Mouse (Mus musculus) gastrocnemius, adult 18-20 months (tissue): ENCODE data around the gene Tmem104. TPM values are rescaled to one million over a fixed set of nuclear protein-coding genes. Genes with fewer than 3 reads are reported as not detected.

Source experiments
- DNase-seq: peaks from one replicate; pipeline ENCODE4 v3.0.0; 2021; ENCODE audit warnings: low spot score
- microRNA-seq: library from miRNA; unstranded; fragments of <30 nt; microRNA quantifications from one replicate; pipeline ENCODE4 v1.2.0, GENCODE M21; 2021
- total RNA-seq, 2 experiments: library from RNA; stranded (reverse); gene quantifications; 2 replicates each; pipeline ENCODE4 v1.2.3; 2021

Gene Tmem104
- total RNA-seq, 2 experiments from 2014 or later: 7.5 to 7.9 TPM

DNA sequence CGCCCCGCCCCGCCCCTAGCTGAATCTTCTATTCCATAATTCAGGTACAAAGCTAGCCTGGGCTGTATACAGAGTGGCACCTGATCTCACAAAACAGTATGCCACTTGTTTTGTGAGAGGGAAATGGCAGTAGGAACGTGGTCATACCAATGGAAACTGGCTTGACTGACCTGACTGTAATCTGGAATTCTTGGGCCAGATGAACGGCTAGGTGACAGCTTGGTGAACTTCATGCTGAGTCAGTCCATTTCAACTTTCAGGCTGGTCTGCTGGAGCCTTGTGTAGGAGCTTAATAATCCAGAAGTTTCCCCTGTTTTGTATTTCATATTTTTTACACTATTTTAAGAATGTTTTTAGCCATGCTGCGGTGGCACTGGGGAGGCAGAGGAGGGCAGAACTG, 90.9 kb downstream of the Tmem104 start:
- no peak for DNase-seq

DNA sequence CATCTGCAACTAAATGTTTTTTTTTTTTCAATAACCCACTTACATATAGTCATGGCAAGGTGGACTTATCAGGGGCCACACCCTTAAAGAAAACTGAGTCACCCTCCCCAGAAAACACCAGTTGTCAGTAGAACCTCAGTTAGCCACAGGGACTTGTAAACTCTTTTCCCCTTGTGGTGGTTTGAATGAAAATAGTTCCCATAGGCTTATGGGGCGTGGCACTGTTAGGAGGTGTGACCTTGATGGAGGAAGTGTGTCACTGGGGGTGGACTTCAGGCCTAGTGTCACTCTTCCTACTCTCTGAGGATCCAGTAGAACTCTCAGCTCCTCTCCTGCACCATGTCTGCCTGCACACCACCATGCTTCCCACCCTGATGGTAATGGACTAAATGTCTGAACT, 92.4 kb downstream of the Tmem104 start:
- DNase-seq: no peak

DNA sequence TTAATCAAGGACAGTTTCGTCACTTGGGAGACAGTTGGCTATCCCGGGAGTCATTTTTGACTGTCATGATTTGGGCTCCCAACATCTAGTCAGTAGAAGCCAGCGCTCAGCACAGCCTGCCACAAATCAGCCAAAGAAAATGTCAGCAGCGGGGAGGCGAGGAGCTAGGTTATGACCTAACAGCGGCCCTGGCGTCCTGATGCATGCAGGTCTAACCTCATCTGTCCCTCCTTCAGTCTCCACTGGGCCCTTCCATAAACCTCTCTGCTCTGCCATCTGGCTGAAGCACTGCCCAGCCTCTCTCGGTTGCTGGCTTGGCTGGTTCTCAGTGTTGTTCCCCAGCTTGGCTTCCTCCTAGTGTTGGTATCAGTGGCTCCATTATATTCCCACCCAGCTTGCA, 95.0 kb downstream of the Tmem104 start:
- no peak for DNase-seq

DNA sequence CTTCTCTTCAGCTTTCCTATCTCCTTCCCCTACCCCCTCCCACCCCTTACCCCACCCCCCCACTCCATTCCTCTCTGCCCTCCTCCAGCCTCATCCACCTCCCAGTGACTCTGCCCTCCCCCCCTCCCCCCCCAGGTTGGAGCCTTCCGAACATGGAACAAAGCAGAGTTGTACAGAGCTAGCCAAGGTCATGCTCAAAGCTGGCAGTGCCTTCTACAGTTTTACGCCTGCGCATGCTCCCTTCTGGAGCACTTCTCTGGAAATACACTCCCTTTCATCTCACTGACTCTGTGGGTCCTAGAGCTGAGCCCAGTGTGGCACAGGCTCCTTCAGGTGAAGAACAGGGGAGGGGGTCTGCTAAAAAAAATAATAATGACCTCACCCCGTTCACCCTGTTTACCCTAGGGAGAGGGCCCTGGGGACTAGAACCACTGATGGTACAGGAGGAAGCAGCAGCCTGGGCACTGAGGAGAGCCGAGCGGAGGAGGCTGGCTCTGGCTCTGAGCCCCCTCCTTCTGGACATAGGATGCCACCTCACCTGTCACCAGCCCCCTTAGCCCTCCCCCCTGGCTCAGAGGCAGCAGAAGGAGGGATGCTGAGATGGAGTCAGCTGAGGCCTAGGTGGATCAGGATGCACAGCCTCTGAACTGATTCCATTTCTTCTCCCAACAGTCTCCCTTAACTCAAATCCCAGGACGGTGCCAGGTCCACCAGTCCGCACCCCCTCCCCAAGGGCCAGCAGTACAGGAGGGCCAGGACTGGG, 95.6 kb downstream of the Tmem104 start:
- no peak for DNase-seq

DNA sequence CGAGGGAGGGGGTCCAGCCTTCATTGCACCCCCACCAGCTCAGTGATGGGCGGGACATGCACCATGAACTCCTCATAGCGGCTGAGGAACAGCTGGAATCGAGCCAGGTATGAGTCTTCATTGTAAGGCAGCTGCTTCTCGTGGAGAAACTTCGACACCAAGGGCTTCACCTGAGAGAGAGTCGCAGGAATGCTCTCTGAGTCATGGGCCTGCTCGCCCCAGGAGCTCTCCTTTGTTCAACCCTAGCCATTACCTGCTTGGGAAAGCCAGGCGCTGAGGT, 96.1 kb downstream of the Tmem104 start:
- DNase-seq: no peak

DNA sequence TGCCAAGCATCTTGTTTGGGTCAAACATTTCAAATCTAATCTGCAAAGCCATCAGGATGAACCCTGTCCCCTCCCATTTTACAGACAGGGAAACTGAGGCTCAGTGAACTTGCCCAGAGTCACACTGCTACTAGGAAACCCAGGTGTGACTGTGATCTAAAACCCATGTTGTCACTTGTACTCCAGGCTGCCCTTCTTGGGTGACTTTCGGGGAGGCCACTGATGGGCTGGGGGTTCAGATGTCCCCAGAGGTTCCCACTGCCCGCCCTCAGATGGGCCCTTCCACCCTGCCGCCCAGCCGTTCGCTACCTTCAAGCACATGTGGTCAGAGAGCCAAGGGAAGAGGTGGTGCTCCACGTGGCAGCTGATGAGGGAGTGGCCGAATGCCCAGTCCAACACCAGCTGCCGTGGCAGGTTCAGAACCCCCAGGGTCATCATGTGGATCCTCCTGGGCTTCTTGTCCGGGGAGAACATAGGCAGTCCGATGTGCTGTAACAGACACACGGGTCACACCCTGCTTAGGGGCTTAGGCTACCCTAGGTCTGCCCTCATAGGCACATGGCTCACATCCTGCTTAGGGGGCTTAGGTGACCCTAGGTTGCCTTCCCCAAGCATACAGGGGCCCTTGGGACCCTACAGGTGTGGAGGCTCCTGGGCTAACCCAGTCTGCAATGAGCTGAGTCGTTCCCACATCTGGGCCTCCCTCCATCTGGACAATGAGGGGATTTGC, 96.8 kb downstream of the Tmem104 start:
- no peak for DNase-seq

DNA sequence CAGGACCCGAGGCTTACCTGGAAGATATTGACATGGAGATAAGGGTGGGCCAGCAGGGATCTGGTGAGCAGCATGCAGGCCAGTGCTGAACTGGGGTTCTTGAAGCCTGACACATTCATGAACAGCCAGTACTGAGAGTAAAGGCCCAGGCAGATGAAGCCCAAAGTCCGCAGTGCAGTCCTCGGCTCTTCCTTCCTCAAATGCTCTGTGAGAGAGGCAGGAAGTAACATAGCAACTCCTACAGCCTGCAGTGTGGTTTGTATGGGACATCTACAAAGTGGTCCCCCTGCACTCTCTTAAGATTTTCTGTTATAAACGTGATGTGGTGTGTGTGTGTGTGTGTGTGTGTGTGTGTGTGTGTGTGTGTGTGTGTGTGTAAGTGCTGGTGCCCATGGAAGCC, 98.0 kb downstream of the Tmem104 start:
- no peak for DNase-seq

DNA sequence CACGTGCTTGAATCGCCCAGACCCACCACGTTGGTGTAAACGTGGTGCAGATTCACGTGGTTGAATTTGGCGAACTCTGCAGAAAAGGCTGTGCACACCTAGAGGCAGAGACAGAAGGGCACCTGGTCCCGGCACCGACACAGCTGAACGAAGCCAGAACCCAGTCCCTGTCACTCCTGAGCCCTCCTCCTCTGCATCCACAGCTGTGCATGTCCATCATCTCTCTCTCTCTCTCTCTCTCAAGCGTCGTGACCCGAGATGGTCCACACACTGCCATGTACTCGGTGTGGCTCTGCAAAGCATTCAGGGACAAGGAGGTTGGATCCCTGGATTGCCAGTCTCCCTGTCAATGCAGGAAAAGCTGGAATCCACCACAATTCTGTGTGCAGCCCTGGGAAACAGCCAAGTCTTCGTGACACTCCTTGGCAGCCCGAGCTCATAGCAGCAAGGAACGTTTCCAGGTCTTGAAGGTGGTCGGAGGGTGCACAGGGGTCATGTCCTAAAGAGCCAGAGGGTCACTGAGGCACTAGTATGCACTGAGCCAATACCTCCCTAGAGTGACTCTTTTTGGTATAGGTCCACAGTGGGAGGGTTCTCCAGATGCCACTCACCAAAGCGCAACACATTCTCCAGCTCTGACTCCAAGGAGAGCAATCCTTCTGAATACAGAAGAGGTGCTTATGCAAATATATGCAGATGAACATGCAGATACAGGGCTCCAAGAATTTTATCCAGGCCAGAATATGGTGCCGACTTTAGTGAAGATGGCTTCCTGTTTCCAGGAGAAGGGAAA, 99.1 kb downstream of the Tmem104 start:
- peak; percentile 70 for DNase-seq

DNA sequence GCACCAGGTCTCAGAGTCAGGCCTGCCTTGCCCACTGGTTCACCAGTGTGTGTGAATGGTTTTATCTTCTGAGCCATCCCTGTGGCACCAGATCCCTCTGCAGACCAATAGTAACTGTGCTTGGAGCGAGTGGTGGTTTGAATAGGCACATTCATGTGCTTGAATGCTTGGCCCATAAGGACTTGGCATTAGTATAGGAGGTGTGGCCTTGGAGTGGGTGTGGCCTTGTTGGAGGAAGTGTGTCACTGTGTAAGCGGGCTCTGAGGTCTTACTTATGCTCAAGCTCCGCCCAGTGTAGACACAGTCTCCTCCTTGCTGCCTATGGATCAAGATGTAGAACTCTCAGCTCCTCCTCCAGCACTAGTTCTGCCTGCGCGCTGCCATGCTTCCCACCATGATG, 100.1 kb downstream of the Tmem104 start:
- DNase-seq: no peak

DNA sequence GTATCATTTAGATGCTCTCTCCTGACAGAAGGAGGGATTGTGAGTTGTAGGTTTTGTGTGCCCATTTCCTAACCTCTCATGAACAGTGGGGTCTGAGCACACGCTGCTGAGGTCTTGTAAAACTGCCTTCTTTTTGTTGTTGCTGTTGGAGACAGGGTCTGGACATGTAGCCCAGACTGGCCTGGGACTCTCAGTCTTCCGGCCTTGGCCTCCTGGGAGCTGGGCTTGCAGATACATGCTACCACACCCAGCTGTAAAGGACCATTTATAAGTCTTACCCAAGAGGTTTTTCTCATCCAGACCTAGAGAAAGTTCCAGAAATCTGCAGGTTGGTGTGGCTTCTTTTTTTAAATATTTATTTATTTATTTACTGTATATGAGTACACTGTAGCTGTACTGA, 101.0 kb downstream of the Tmem104 start:
- no peak for DNase-seq

DNA sequence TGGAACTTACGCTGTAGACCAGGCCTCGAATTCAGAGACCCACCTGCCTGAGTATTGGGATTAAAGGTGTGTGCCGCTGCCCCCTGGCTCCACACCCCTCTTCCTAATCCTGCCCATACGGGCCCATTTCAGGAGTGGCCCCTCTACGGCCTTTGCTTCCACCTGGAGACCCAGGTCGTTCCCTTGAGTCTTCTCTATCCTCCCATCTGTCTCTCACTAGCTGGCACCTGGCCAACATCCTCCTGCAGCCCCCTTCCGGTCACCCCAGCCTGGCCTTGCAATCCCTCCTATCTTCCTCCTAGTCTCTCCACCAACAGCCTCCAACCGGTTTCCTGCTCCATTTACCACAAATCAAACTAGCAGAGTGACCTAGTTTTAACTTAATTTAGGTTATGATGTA, 102.6 kb downstream of the Tmem104 start:
- DNase-seq: no peak

DNA sequence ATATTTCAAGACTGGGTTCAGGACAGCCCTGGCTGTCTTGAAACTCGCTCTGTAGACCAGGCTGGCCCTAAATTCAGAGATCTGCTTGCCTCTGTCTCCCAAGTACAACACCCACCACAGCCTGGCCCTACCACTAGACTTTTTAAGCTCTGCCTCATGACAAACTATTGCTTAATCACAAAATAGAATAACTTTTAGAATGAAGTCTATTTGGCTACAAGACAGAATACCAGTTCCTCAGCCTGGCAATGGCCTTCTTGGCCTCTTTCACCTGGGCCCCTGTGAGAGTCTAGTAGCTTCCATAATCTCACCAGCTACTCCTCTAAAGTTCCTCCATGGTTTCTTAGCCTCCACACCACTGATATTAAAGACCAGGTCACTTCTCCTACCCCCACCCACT, 103.0 kb downstream of the Tmem104 start:
- DNase-seq: no peak

DNA sequence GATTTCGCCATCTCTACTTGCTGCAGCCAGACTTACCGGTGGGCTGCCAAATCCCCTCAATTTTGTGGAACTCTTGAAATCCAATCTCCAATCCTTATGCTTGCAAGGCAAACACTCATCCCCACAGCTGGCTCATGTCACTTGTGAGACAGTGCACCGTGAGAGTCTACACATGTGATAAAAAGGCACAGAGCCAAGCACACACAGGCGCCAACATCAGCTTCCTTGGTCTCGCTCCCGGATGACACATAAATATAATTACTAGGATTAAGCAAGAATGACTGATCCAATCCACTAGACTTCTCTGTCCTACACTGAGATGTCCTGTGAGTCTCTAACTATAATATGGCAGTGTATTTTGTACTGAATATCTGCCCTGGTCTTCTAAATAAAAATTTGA, 103.6 kb downstream of the Tmem104 start:
- peak; percentile 87 for DNase-seq

DNA sequence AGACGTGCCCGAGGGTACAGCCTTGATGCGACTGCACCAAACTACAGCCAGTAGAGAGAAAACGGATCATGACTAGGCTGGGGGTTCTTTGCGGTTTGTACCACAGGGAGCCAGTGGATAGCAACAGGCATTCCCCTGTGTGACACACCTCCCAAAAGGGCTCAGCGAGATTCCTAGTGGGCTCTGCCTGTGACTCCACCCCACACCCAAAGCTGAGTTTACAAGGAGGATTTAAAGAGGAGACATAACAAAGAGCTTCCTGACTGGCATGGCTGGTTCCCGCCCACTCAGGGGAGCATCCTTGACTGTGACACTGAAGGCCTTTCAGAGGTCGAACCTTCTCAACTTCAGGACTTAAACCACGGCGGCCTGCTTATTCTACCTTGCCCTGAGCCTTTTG, 104.2 kb downstream of the Tmem104 start:
- DNase-seq: no peak

DNA sequence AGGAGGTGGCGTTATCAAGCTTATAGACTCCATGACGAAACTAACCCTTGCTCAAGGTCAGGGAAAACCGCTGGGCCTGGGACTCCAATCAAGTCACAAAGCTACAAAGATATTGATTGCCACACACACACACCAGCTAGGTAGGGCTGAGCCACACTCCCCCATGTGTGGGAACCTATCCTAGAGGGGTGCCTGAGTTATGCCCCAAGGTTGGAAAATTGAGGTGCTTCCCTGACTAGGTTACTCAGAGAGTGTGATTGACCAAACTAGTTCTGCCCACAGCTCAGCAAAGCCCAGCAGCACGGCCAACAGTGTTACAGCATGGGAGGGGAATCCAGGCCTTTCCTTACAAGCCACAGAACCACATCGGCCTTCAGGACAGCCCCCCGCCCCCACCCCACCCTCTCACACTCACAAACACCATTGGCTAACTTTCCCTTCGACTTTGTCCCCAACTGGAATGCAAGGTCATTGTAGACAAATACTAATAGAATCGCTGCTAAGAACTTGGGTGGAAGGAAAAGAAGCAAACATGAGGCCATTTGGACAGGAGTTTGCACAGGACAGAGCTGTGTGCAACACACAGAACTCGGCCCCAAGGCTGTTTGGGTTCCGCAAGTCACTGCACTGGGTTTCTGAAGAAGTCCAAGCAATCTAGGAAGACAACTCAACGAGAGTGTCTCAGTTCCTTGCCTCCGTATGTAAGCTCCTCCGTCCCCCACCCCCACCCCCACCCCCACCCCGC, 105.5 kb downstream of the Tmem104 start:
- no peak for DNase-seq

DNA sequence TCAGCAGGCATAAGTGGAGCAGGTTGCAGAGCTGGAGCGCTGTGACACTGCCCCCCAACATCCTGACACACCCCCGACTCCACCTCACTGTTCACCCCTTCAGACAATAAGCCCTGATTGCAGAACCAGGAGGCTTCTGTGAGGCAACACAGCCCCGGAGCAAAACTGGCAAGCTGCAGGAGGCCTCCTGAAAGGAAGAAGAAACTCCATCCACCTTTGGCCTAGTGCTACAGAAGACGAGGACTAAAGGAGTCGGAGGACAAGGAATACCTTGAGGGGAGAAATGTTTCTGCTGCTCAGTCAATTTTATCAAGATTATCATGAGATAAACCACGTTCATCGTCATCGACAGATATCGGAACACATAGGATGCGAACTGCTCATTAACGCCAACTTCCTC, 108.7 kb downstream of the Tmem104 start:
- no peak for DNase-seq

Small RNAs within 50 kb of the gene (microRNA-seq; reads per million reads assigned to microRNA genes)
- not detected for gene Gm25837

Other genes starting within 250 kb of the Tmem104 start
- gene Cd300c, start 218.3 kb upstream of the Tmem104 start, total RNA-seq: not detected
- gene Cd300ld, start 197.6 kb upstream of the Tmem104 start, total RNA-seq: under 1 TPM; 0.11 to 0.33 TPM
- under 1 TPM; 0.21 to 0.32 TPM for gene Cd300c2, start 185.6 kb upstream of the Tmem104 start, total RNA-seq
- gene Cd300ld2, start 171.3 kb upstream of the Tmem104 start, total RNA-seq: not detected
- not detected for gene Cd300ld4, start 160.5 kb upstream of the Tmem104 start, total RNA-seq
- 1 to 10 TPM in 1 of 2 experiments, not detected in 1; 2.7 TPM for gene Cd300ld5, start 149.7 kb upstream of the Tmem104 start, total RNA-seq
- gene Cd300ld3, start 139.1 kb upstream of the Tmem104 start, total RNA-seq: 1 to 10 TPM; 1.8 to 2.0 TPM
- gene Cd300e, start 125.3 kb upstream of the Tmem104 start, total RNA-seq: not detected
- gene Rab37, start 96.1 kb upstream of the Tmem104 start, total RNA-seq: under 1 TPM in 1 of 2 experiments, not detected in 1; 0.36 TPM
- not detected for gene Cd300lf, start 53.5 kb upstream of the Tmem104 start, total RNA-seq
- 1 to 10 TPM; 1.6 to 1.9 TPM for gene Slc9a3r1, start 24.1 kb upstream of the Tmem104 start, total RNA-seq
- gene Nat9, start 372 bp downstream of the Tmem104 start, total RNA-seq: 10 to 100 TPM; 12.6 to 20.2 TPM
- gene Grin2c, start 79.8 kb downstream of the Tmem104 start, total RNA-seq: under 1 TPM; 0.05 to 0.14 TPM
- gene Fdxr, start 89.6 kb downstream of the Tmem104 start, total RNA-seq: 1 to 10 TPM; 3.2 TPM
- gene Fads6, start 110.2 kb downstream of the Tmem104 start, total RNA-seq: 1 to 10 TPM; 4.7 to 6.0 TPM
- not detected for gene Otop2, start 119.7 kb downstream of the Tmem104 start, total RNA-seq
- under 1 TPM; 0.16 to 0.19 TPM for gene Ush1g, start 134.6 kb downstream of the Tmem104 start, total RNA-seq
- gene Otop3, start 147.2 kb downstream of the Tmem104 start, total RNA-seq: not detected
- gene Hid1, start 180.3 kb downstream of the Tmem104 start, total RNA-seq: under 1 TPM; 0.81 to 0.96 TPM
- 1 to 10 TPM; 1.2 to 1.5 TPM for gene Cdr2l, start 194.4 kb downstream of the Tmem104 start, total RNA-seq
- gene Mrpl58, start 216.3 kb downstream of the Tmem104 start, total RNA-seq: 10 to 100 TPM; 90.3 to 95.5 TPM
- gene Atp5h, start 232.5 kb downstream of the Tmem104 start, total RNA-seq: 100 to 1,000 TPM; 772 to 857 TPM
- 10 to 100 TPM; 15.9 to 17.7 TPM for gene Kctd2, start 232.6 kb downstream of the Tmem104 start, total RNA-seq